Mouse (Mus musculus): ENCODE data around the gene H2afy. TPM values are rescaled to one million over a fixed set of nuclear protein-coding genes. Genes with fewer than 3 reads are reported as not detected.

The H2afy gene
- polyA plus RNA-seq, 1 experiment from 2014 or later = 109 TPM

DNA sequence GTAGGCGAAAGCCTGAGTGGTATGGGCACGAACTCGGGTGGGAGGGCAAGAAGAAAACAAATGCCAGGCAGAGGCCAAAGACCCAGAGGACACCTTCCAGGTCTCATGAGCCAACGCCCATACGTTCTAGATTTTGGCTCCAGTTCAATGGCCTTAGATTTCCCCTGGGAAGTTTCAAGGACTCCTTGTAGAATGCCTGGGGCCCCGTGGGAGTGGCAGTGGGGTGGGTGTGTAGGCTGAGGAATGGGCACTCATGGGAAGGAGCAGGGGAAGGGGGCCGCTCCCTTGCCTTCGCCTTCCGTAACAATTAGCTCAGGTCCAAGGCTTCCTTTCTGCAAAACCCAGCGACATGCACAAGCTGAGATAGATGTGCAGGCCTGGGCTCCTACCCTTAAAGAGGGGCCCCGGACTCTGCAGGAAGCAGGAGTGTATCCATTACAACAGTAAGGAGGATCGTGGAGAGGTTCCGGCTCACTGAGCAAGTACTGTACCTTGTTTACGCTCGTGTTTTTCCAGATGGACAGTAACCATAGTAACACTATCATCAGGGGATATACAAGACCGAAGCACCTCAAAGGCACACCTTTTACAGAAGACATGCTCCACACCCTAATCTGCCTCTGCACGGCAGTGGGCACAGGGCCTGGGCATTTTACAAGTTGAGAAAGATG, 27.2 kb downstream of the H2afy start:
- Histone ChIP-seq H3K27ac (no peak overlapping the region), H3K9ac (no peak overlapping the region)

DNA sequence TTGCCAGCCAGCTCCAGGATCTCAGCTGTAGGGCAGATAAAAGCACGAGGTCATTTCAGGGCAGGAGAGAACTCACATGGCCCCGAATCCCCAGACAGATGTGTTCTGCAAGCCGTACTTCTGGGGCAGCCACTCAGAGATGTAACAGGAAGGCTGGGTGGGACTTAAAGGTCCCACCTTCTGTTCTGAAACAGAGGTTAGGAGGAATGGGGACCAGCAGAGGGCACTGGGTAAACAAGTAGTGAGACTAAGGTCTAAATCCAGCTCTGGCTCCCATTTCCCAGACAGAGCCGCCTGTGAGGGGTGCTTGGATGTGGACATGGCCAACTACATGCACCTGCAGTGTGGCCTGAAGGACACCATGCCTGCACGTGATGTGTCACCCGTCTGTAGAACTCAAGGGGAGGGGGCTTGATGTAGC, 31.2 kb downstream of the H2afy start:
- Histone ChIP-seq H3K4me2 (no peak overlapping the region), H3K9ac (no peak overlapping the region), H3K4me1 (replicated peaks) (peaks cover 2% of the 10 kb centered on the region; the same call in 1 of the 2 replicates), H3K27ac (no peak overlapping the region), H3K36me3 (peaks cover 76% of the 10 kb centered on the region), H3K4me3 (replicated peaks) (no peak overlapping the region), H3K9me3 (replicated peaks) (no peaks in the 10 kb centered on the region), H3K27me3 (no peaks in the 10 kb centered on the region)
- ATAC-seq (ENCODE audit: low read depth) (no peak), DNase-seq (no peak)
- 69% methylated on average over 6 of the region's 6 CpGs for WGBS (ENCODE audit: insufficient replicate concordance)

More for the DNA sequence above, 27.2 kb downstream of the H2afy start:
- no peak for ATAC-seq (ENCODE audit: low read depth)
- no peak overlapping the region for H3K4me3 ChIP-seq (replicated peaks)
- H3K36me3 ChIP-seq = peaks cover 79% of the 10 kb centered on the region
- no peaks in the 10 kb centered on the region for H3K9me3 ChIP-seq (replicated peaks)
- peaks cover 19% of the 10 kb centered on the region for H3K4me1 ChIP-seq (replicated peaks)
- no peaks in the 10 kb centered on the region for H3K27me3 ChIP-seq
- no peak overlapping the region for H3K4me2 ChIP-seq
- WGBS (ENCODE audit: insufficient replicate concordance) = 79% methylated on average over 17 of the region's 17 CpGs
- DNase-seq = no peak

DNA sequence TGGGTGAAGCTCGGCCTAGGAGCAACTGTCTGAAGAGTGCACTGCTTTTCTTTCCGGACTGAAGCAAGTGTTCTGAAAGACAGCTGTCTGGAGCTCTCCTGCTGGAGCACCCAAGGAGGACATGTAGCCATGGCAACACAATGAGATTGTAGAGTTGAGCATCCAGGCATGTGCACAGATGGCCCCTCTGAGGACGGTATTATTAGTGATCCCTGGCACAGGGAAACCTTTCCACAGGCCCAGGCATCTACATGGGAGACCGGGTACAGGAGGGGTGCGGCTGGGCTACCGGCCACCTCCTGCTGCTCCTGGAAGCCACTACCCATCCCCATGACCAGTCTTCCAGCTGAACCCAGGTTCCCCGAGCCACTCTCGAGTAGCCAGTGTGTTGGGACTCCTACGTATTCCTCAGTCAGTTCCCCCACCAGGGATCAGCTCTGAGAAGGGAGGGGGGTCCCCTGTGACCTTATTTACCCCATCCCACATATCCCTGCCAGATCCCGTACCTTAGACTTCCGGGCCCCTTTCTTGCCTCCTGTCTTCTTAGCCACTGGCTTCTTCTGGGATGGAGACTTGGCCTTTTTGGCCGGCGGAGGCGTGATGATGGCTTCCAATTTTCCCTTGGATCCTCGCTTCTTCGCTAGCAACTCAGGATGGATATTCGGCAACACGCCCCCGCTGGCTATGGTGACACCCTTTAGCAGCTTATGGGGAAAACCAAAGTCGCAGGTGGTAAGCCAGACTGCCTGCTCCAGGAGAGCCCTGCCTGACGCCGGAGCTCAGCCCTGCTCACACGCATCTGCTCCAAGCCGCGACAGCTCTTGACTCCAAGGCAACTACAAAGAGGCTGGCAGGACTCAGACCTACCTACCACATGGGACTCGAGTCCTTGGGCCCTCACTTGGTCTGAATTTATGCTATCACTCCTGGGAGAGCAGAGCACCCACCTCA, 32.1 kb downstream of the H2afy start:
- ATAC-seq (ENCODE audit: low read depth) = no peak
- H3K9me3 ChIP-seq (replicated peaks) = no peaks in the 10 kb centered on the region
- WGBS (ENCODE audit: insufficient replicate concordance) = 87% methylated on average over 26 of the region's 26 CpGs
- no peaks in the 10 kb centered on the region for H3K27me3 ChIP-seq
- no peak overlapping the region for H3K9ac ChIP-seq
- peaks cover 2% of the 10 kb centered on the region; the same call in 1 of the 2 replicates for H3K4me1 ChIP-seq (replicated peaks)
- DNase-seq = no peak
- no peak overlapping the region for H3K4me2 ChIP-seq
- H3K27ac ChIP-seq = no peak overlapping the region
- H3K36me3 ChIP-seq = peaks cover 76% of the 10 kb centered on the region
- H3K4me3 ChIP-seq (replicated peaks) = no peak overlapping the region

DNA sequence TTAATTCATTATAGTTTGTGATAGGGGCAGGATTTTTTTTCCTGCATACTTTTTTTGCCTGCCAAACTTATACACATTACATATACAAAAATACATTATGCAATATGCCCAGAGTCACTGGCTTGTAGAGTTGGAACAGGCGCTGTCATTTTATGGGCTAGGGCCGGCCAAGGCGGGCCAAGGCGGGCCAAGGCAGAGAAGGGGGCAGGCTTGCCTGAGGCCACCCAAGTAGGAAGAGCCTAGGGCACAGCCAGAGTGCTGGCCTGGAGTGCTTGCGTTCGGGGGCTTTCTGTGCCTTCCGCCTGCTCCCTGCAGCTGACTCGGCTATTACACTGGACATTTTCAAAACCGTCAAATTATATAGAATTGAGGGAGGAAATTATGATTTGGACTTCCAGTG, 34.0 kb downstream of the H2afy start:
- Histone ChIP-seq H3K4me3 (replicated peaks) (no peak overlapping the region), H3K27ac (no peak overlapping the region), H3K4me2 (no peak overlapping the region), H3K36me3 (peaks cover 68% of the 10 kb centered on the region), H3K9me3 (replicated peaks) (no peaks in the 10 kb centered on the region), H3K27me3 (no peaks in the 10 kb centered on the region), H3K4me1 (replicated peaks) (peaks cover 2% of the 10 kb centered on the region; the same call in 1 of the 2 replicates), H3K9ac (no peak overlapping the region)
- DNase-seq (no peak), ATAC-seq (ENCODE audit: low read depth) (no peak)
- WGBS (ENCODE audit: insufficient replicate concordance) = 81% methylated on average over 9 of the region's 9 CpGs

DNA sequence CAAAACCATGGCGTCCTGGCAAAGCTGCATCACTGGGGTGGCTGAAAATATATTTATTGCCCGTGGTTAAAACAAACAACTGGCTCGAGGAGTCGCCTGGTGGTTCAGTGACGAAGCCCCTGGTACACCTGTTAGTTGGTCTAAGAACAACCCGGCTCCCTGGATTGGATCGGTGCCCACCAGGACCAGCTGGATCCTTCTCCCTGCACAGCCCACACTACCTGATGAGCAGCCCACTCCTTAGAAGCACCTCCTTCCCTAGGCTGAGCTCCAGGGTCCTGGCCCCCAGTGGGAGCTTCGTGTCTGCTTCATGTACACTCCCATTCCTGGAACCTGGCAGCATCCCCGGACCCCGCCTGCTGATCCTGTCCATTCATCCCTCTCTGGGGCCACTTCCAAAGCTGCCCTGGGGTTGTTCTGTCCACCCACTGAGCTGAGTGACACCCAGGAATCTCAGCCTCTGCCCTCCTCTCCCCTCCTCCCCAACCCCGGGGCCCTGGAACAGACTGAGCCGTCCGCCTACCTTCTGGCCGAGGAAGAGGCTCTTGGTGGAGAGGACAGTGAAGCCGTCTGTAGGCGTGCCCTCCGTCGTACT, 40.5 kb downstream of the H2afy start:
- Histone ChIP-seq H3K27ac (no peak overlapping the region), H3K9me3 (replicated peaks) (no peaks in the 10 kb centered on the region), H3K27me3 (no peaks in the 10 kb centered on the region), H3K4me3 (replicated peaks) (no peak overlapping the region), H3K36me3 (peaks cover 67% of the 10 kb centered on the region), H3K4me1 (replicated peaks) (no peaks in the 10 kb centered on the region), H3K4me2 (no peak overlapping the region), H3K9ac (no peak overlapping the region)
- no peak for ATAC-seq (ENCODE audit: low read depth)
- no peak for DNase-seq
- 86% methylated on average over 18 of the region's 18 CpGs for WGBS (ENCODE audit: insufficient replicate concordance)

DNA sequence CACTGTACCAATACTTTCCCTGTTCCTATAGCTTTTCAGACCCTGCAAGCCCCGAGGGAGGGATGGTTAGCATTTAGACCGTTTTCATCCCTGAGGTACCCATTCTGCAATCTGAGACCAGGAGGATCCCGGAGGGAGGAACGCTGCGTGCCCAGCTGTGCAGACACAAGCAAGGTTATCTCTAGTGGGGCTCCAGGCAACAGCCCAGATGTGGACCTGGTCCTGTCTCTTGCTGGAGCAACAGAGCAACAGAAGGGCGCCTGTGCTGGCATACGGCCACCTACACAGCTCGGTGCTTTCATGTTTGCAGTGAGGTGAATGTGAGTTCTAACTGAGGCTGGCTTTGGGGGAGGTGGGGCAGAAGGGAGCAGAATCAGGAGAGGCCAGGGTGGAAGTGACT, 41.6 kb downstream of the H2afy start:
- no peak overlapping the region for H3K4me3 ChIP-seq (replicated peaks)
- H3K4me2 ChIP-seq = no peak overlapping the region
- DNase-seq (no peak), ATAC-seq (ENCODE audit: low read depth) (no peak)
- WGBS (ENCODE audit: insufficient replicate concordance) = 80% methylated on average over 8 of the region's 8 CpGs
- peaks cover 68% of the 10 kb centered on the region for H3K36me3 ChIP-seq
- no peaks in the 10 kb centered on the region for H3K9me3 ChIP-seq (replicated peaks)
- H3K27me3 ChIP-seq = no peaks in the 10 kb centered on the region
- no peak overlapping the region for H3K27ac ChIP-seq
- no peaks in the 10 kb centered on the region for H3K4me1 ChIP-seq (replicated peaks)
- no peak overlapping the region for H3K9ac ChIP-seq

DNA sequence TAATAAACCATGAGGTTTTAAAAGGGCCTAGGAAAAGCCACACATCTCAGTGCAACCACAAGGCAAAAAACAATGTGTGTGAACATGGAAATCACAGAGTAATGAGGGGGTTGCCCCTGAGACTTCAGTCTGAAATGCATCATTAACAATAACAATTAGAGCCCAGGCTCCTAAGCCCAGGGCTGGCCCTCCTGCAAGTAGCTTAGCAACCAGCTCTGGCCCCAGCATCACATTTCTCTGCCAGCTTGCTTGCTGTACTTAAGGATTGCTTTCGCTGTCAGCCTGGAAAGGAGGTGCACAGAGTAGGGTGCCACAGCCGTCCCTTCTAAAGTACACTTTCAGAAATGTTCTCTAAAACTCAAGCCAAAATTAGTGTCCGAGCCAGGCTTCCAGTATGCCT, 42.5 kb downstream of the H2afy start:
- H3K27me3 ChIP-seq = no peaks in the 10 kb centered on the region
- no peak for ATAC-seq (ENCODE audit: low read depth)
- H3K4me1 ChIP-seq (replicated peaks) = no peaks in the 10 kb centered on the region
- H3K27ac ChIP-seq = no peak overlapping the region
- no peak overlapping the region for H3K4me3 ChIP-seq (replicated peaks)
- peaks cover 77% of the 10 kb centered on the region for H3K36me3 ChIP-seq
- no peak overlapping the region for H3K9ac ChIP-seq
- no peak for DNase-seq
- H3K4me2 ChIP-seq = no peak overlapping the region
- WGBS (ENCODE audit: insufficient replicate concordance) = 82% methylated on average over 3 of the region's 3 CpGs
- no peaks in the 10 kb centered on the region for H3K9me3 ChIP-seq (replicated peaks)

DNA sequence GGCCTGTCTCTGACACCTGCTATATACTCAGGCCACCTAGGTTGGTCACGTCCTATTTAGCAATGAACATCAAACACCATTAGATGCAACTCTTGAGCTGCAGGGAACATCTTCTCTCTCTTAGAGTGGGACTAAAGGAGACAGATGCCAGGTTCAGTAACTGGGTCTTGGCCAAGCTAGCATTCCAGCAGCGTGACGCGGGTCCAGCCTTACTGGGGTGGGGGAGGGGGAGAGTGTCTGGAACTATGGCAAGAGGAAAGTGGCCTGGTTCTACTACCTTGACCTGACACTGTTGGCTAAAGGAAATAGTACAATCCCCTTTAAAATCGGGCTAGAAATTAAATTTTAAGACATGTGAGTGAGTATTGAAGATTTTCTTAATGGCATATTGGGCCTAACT, 43.6 kb downstream of the H2afy start:
- no peaks in the 10 kb centered on the region for H3K9me3 ChIP-seq (replicated peaks)
- no peak overlapping the region for H3K27ac ChIP-seq
- 85% methylated on average over 5 of the region's 5 CpGs for WGBS (ENCODE audit: insufficient replicate concordance)
- ATAC-seq (ENCODE audit: low read depth) = no peak
- H3K4me2 ChIP-seq = no peak overlapping the region
- H3K36me3 ChIP-seq = peaks cover 83% of the 10 kb centered on the region
- DNase-seq = no peak
- H3K4me1 ChIP-seq (replicated peaks) = no peaks in the 10 kb centered on the region
- no peak overlapping the region for H3K9ac ChIP-seq
- H3K27me3 ChIP-seq = no peaks in the 10 kb centered on the region
- H3K4me3 ChIP-seq (replicated peaks) = no peak overlapping the region

DNA sequence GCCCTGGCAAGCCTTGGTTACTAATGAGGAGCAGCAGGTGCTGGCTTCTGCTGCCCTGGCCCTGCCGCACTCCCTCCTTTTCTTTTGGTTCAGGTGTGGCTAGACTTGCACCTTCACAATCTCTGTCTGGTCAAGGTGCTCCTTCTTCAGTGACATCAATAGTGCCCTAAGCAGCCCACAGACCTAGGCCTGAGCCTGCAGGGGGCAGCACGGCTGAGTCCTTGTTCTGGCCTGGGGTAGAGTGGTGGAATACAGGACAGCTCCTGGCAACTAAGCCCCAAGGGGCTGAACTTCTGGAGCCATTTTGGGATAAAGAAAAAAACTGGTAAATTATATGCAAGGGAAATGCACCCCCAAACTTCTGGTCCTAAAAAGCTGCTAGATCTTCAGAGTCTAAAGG, 45.6 kb downstream of the H2afy start:
- WGBS (ENCODE audit: insufficient replicate concordance) = 76% methylated on average over 2 of the region's 2 CpGs
- Histone ChIP-seq H3K9ac (no peak overlapping the region), H3K4me1 (replicated peaks) (no peaks in the 10 kb centered on the region), H3K27ac (no peak overlapping the region), H3K36me3 (peaks cover 84% of the 10 kb centered on the region), H3K9me3 (replicated peaks) (no peaks in the 10 kb centered on the region), H3K4me3 (replicated peaks) (no peak overlapping the region), H3K27me3 (no peaks in the 10 kb centered on the region), H3K4me2 (no peak overlapping the region)
- DNase-seq = no peak
- no peak for ATAC-seq (ENCODE audit: low read depth)

DNA sequence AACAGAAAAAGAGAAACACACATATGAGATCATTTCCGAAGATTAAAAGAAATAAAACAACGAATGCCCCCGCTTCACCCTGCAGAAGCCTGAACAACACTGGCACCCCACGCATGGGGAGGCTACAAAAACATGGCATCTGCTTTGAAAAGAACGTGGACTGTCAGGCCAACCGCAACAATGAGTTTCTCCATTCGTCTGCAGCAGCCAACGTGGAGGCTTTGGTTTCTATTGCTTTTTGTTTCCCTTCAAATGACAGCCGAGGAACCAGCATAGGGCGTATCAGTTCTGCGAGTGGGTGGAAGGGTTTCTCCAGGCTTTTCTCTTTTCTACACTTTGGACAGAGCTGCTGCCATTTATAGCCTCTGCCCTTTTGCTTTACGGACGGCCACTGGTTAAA, 47.6 kb downstream of the H2afy start:
- Histone ChIP-seq H3K4me1 (replicated peaks) (no peaks in the 10 kb centered on the region), H3K9me3 (replicated peaks) (no peaks in the 10 kb centered on the region), H3K4me2 (no peak overlapping the region), H3K27me3 (no peaks in the 10 kb centered on the region), H3K4me3 (replicated peaks) (no peak overlapping the region), H3K27ac (no peak overlapping the region), H3K9ac (no peak overlapping the region), H3K36me3 (peaks cover 86% of the 10 kb centered on the region)
- DNase-seq = no peak
- no peak for ATAC-seq (ENCODE audit: low read depth)
- WGBS (ENCODE audit: insufficient replicate concordance) = 84% methylated on average over 13 of the region's 13 CpGs

DNA sequence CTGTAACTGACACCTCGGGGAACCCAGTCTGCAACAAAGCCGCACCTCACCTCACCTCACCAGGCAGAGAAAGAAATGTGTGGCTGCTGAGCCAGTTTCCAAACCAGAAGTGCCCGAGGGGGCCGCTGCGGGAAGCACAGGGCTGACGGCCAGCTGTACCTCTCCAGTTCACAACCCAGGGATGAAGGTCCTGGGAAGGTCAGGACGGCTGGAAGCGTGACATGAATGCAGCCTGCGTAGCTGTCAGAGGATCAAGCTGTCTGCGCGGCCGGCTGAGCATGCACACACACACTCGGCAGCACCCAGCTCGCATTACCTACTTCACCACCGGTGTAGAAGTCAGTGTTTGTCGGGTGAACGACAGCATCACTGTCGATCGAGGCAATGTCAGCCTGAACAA, 48.2 kb downstream of the H2afy start:
- 90% methylated on average over 19 of the region's 19 CpGs for WGBS (ENCODE audit: insufficient replicate concordance)
- Histone ChIP-seq H3K4me2 (no peak overlapping the region), H3K4me1 (replicated peaks) (no peaks in the 10 kb centered on the region), H3K9me3 (replicated peaks) (no peaks in the 10 kb centered on the region), H3K36me3 (peaks cover 88% of the 10 kb centered on the region), H3K27me3 (no peaks in the 10 kb centered on the region), H3K9ac (no peak overlapping the region), H3K4me3 (replicated peaks) (no peak overlapping the region), H3K27ac (no peak overlapping the region)
- DNase-seq (no peak), ATAC-seq (ENCODE audit: low read depth) (no peak)
